Mouse (Mus musculus) myocyte (in vitro differentiated cells): ENCODE data around the gene Coq5. TPM values are rescaled to one million over a fixed set of nuclear protein-coding genes. Genes with fewer than 3 reads are reported as not detected.
A peak's percentile ranks its signal among the peaks of the same experiment; 100 is the strongest.

Experiments
- H3K27me3 ChIP-seq: one replicate; pipeline ENCODE4 v1.6.1; 2011; ENCODE audit not compliant: control insufficient read depth, insufficient read depth, insufficient read length
- H3K36me3 ChIP-seq: one replicate; pipeline ENCODE4 v1.6.1; 2011; ENCODE audit not compliant: control insufficient read depth, insufficient read depth
- H3K4me2 ChIP-seq: one replicate; pipeline ENCODE4 v1.6.1; 2011; ENCODE audit warnings: low read depth, control low read depth
- H3K4me3 ChIP-seq: one replicate; pipeline ENCODE4 v1.5.1; 2011; ENCODE audit warnings: mild to moderate bottlenecking, control low read depth, moderate library complexity
- H3K79me2 ChIP-seq: one replicate; pipeline ENCODE4 v1.6.1; 2011; ENCODE audit not compliant: control insufficient read depth, insufficient read depth
- H3ac ChIP-seq: one replicate; pipeline ENCODE4 v1.6.1; 2011; ENCODE audit not compliant: control insufficient read depth, insufficient read length
- CEBPB ChIP-seq: IDR thresholded peaks from 2 replicates; pipeline ENCODE4 v1.6.1; 2011; ENCODE audit warnings: mild to moderate bottlenecking, moderate library complexity; ENCODE audit not compliant: poor library complexity, insufficient read depth, severe bottlenecking
- E2F4 ChIP-seq: IDR thresholded peaks from one replicate; pipeline ENCODE4 v1.6.1; 2011; ENCODE audit warnings: mild to moderate bottlenecking, control low read depth, moderate library complexity; ENCODE audit not compliant: insufficient read depth
- MAX ChIP-seq: IDR thresholded peaks from one replicate; pipeline ENCODE4 v1.6.1; 2011; ENCODE audit warnings: low read depth, mild to moderate bottlenecking, control low read depth
- MYOD1 ChIP-seq, 3 experiments: IDR thresholded peaks; one replicate each; pipeline ENCODE4 v1.6.1; 2011; ENCODE audit warnings: control low read depth in 2 of 3, low read depth in 2 of 3, mild to moderate bottlenecking in 2 of 3, moderate library complexity in 1 of 3; ENCODE audit not compliant: insufficient read length in 2 of 3, control insufficient read depth in 1 of 3
- MYOG ChIP-seq, 3 experiments: IDR thresholded peaks; one replicate each; pipeline ENCODE4 v1.6.1; 2011; ENCODE audit warnings: control low read depth in 2 of 3, low read depth in 2 of 3, mild to moderate bottlenecking in 2 of 3; ENCODE audit not compliant: insufficient read length in 2 of 3, control insufficient read depth in 1 of 3, insufficient read depth in 1 of 3
- POLR2A ChIP-seq: IDR thresholded peaks from one replicate; pipeline ENCODE4 v1.6.1; 2011; ENCODE audit warnings: low read depth, mild to moderate bottlenecking, control low read depth, moderate library complexity; ENCODE audit not compliant: insufficient read length
- POLR2AphosphoS2 ChIP-seq: IDR thresholded peaks from one replicate; pipeline ENCODE4 v1.6.1; 2011; ENCODE audit warnings: low read depth, control low read depth; ENCODE audit not compliant: insufficient read length
- REST ChIP-seq: IDR thresholded peaks from one replicate; pipeline ENCODE4 v1.6.1; 2011; ENCODE audit warnings: mild to moderate bottlenecking, control low read depth, moderate library complexity; ENCODE audit not compliant: insufficient read depth, insufficient read length
- SRF ChIP-seq: IDR thresholded peaks from one replicate; pipeline ENCODE4 v1.6.1; 2011; ENCODE audit warnings: low read depth; ENCODE audit not compliant: control insufficient read depth, insufficient read length
- TCF12 ChIP-seq: IDR thresholded peaks from one replicate; pipeline ENCODE4 v1.6.1; 2011; ENCODE audit warnings: mild to moderate bottlenecking, control low read depth; ENCODE audit not compliant: poor library complexity, insufficient read depth, severe bottlenecking
- TCF3 ChIP-seq: IDR thresholded peaks from one replicate; pipeline ENCODE4 v1.6.1; 2011; ENCODE audit warnings: low read depth, control low read depth; ENCODE audit not compliant: insufficient read length
- USF1 ChIP-seq: IDR thresholded peaks from one replicate; pipeline ENCODE4 v1.6.1; 2011; ENCODE audit warnings: low read depth, mild to moderate bottlenecking, control low read depth, moderate library complexity
- polyA plus RNA-seq: library from polyadenylated mRNA; unstranded; fragments of >200 nt; fragmentation: generic; extraction: Trizol; gene quantifications from one replicate; pipeline ENCODE4 v1.2.1, GENCODE M21; 2012; ENCODE audit warnings: missing spikeins

Coq5 gene
- polyA plus RNA-seq, 1 experiment: 43.7 TPM

GRCm38 (mm10) chr5:115319004-115319940 lies 39.8 kb downstream of the Coq5 start:
- H3K4me2 ChIP-seq: peak overlapping the region; percentile 91
- H3ac ChIP-seq: no peak overlapping the region
- H3K79me2 ChIP-seq: no peaks in the 10 kb centered on the region
- TF ChIP-seq USF1: no peak
- no peak for TF ChIP-seq REST
- peak in 2 of 3 experiments; percentile 5 to 29 for TF ChIP-seq MYOD1 (IDR thresholded peaks at IDR 0.05; ENCODE audit: control insufficient read depth in 1 of 3, insufficient read length in 2 of 3, low read depth in 2 of 3)
- TF ChIP-seq SRF: no peak
- peak; percentile 61 for TF ChIP-seq POLR2AphosphoS2
- TF ChIP-seq MYOG (IDR thresholded peaks at IDR 0.05; ENCODE audit: control insufficient read depth in 1 of 3, insufficient read depth in 1 of 3, insufficient read length in 2 of 3, low read depth in 2 of 3): peak in 1 of 3 experiments; percentile 62
- no peak for TF ChIP-seq E2F4
- TF ChIP-seq TCF12: no peak
- TF ChIP-seq CEBPB: no peak
- no peak for TF ChIP-seq MAX
- TF ChIP-seq POLR2A: peak; percentile 55
- no peak for TF ChIP-seq TCF3
- H3K36me3 ChIP-seq: no peaks in the 10 kb centered on the region
- no peaks in the 10 kb centered on the region for H3K27me3 ChIP-seq
- H3K4me3 ChIP-seq: peak overlapping the region; percentile 23

- peak overlapping the region; percentile 86 for H3K4me3 ChIP-seq
- TF ChIP-seq POLR2A (no peak), TCF12 (no peak)
Observed at GRCm38 (mm10) chr5:115326256-115326831, 46.9 kb downstream of the Coq5 start.

GRCm38 (mm10) chr5:115326875-115327609 lies 47.6 kb downstream of the Coq5 start, which contains the start of gene Srsf9:
Srsf9 (plus strand) TSS chr5:115327177.
- Histone ChIP-seq H3K4me2 (peak within 1 kb of the TSS; percentile 92), H3K79me2 (peaks cover 40% of the 10 kb centered on the region), H3K4me3 (peak within 1 kb of the TSS; percentile 86), H3ac (peak within 1 kb of the TSS; percentile 93), H3K36me3 (peaks cover 7% of the 10 kb centered on the region), H3K27me3 (no peaks in the 10 kb centered on the region)
- TF ChIP-seq E2F4 (no peak), REST (no peak), TCF3 (peak; percentile 17), USF1 (no peak), CEBPB (no peak), SRF (no peak), MAX (no peak), POLR2A (peak; percentile 84), TCF12 (no peak), POLR2AphosphoS2 (peak; percentile 69)

More at GRCm38 (mm10) chr5:115326256-115326831, 46.9 kb downstream of the Coq5 start:
- H3K36me3 ChIP-seq: peaks cover under 1% of the 10 kb centered on the region
- peaks cover 35% of the 10 kb centered on the region for H3K79me2 ChIP-seq
- H3ac ChIP-seq: peak overlapping the region; percentile 93
- H3K27me3 ChIP-seq: no peaks in the 10 kb centered on the region
- H3K4me2 ChIP-seq: peak overlapping the region; percentile 74

- TF ChIP-seq MYOD1 (IDR thresholded peaks at IDR 0.05; ENCODE audit: control insufficient read depth in 1 of 3, insufficient read length in 2 of 3, low read depth in 2 of 3) (no peak), CEBPB (no peak)
- H3K4me3 ChIP-seq: peak overlapping the region; percentile 86
- H3K36me3 ChIP-seq: peaks cover 16% of the 10 kb centered on the region
- H3ac ChIP-seq: peak overlapping the region; percentile 93
- H3K27me3 ChIP-seq: no peaks in the 10 kb centered on the region
- peaks cover 44% of the 10 kb centered on the region for H3K79me2 ChIP-seq
- peak overlapping the region; percentile 92 for H3K4me2 ChIP-seq
Observed at GRCm38 (mm10) chr5:115327610-115328548, 48.4 kb downstream of the Coq5 start.
